24 mouse cellular contexts compared by ENCODE assay signal in the genomic region with DNA sequence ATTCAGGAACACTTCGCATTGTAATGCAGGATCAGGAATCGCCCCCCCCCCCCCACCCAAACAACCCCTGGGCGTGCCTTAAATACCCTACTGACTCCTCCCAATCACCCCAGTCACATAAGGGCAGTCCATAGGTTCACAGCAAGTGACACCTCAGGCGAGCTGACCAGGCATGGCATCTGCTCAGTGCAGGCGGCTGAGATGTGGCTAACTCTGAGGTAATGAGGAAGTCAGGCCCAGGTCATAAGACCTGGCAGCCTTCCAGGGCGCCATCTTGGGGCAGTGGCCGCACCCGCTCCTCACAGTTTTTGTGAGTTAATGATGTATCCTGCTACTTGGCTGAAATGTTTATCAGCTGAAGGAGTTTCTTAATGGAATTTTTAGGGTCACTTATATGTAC.
DNase-seq lines count a peak whose midpoint lies in the region; ATAC-seq and TF ChIP-seq lines count a peak whose summit lies in the region.
"Had no signal": no experiment of that assay in that cellular context is flagged by ENCODE, and none has a peak within 500 bp of the region (broad histone marks: within the 10 kb centered on the region; RNA-seq: fewer than 3 reads in every experiment).

No protein-coding gene starts in this region.

- no peaks in the 10 kb centered on the region for H3K36me3 ChIP-seq in MEL (ENCODE audit: control insufficient read depth in 1 of 2, insufficient read depth in 2 of 2, low read length in 2 of 2)
- H3K36me3 ChIP-seq in heart, embryonic 12.5 days, result no peaks in the 10 kb centered on the region
- no peaks in the 10 kb centered on the region for H3K36me3 ChIP-seq in thymus, adult 2 months (ENCODE audit: control insufficient read depth, insufficient read depth, low read length)
- H3K36me3 ChIP-seq: forebrain, embryonic 10.5 days; heart, embryonic 10.5 days; hindbrain, embryonic 13.5 days; intestine, embryonic 15.5 days had no signal

- no peak for TF ChIP-seq POLR2A in MEL (IDR thresholded peaks at IDR 0.05; ENCODE audit: control insufficient read depth in 1 of 2, insufficient read depth in 1 of 2, low read depth in 1 of 2, low read length in 2 of 2, poor library complexity in 1 of 2)
- TF ChIP-seq POLR2A in thymus, adult 2 months (IDR thresholded peaks at IDR 0.05; ENCODE audit: control insufficient read depth, extremely low read depth, insufficient read depth, low read length, poor library complexity), result no peak

- H3K27ac ChIP-seq in MEL (ENCODE audit: control insufficient read depth, low read depth, low read length), result no peak overlapping the region
- H3K27ac ChIP-seq in heart, embryonic 12.5 days (ENCODE audit: poor library complexity, severe bottlenecking), result no peak overlapping the region
- H3K27ac ChIP-seq in thymus, adult 2 months (ENCODE audit: control insufficient read depth, insufficient read depth, low read length), result no peak overlapping the region
- H3K27ac ChIP-seq: forebrain, embryonic 10.5 days; forebrain, embryonic 13.5 days; heart, adult 2 months; heart, embryonic 10.5 days; hindbrain, embryonic 13.5 days; intestine, embryonic 15.5 days had no signal

- H3K4me2 ChIP-seq in heart, embryonic 12.5 days, result no peak overlapping the region
- H3K4me2 ChIP-seq: forebrain, embryonic 13.5 days; hindbrain, embryonic 13.5 days; intestine, embryonic 15.5 days had no signal

- H3K27me3 ChIP-seq in MEL (ENCODE audit: control insufficient read depth in 1 of 2, insufficient read depth in 2 of 2, low read length in 2 of 2), result no peaks in the 10 kb centered on the region
- H3K27me3 ChIP-seq in heart, embryonic 12.5 days (replicated peaks), result no peaks in the 10 kb centered on the region
- no peaks in the 10 kb centered on the region for H3K27me3 ChIP-seq in thymus, adult 2 months (ENCODE audit: control insufficient read depth, insufficient read depth, low read length)
- H3K27me3 ChIP-seq: CH12.LX; forebrain, embryonic 13.5 days; hindbrain, embryonic 13.5 days; intestine, embryonic 15.5 days had no signal

- 70% methylated on average over 8 of the region's 8 CpGs for WGBS in heart, embryonic 12.5 days
- 79% methylated on average over 8 of the region's 8 CpGs for WGBS in thymus, adult 2 months

- no peaks in the 10 kb centered on the region for H3K79me2 ChIP-seq in MEL (ENCODE audit: control insufficient read depth, insufficient read depth, low read length, poor library complexity)

- no peak overlapping the region for H3K4me3 ChIP-seq in MEL (ENCODE audit: control insufficient read depth in 1 of 2, insufficient read depth in 1 of 2, low read depth in 2 of 2, low read length in 2 of 2)
- no peak overlapping the region for H3K4me3 ChIP-seq in heart, embryonic 12.5 days
- no peak overlapping the region for H3K4me3 ChIP-seq in thymus, adult 2 months (ENCODE audit: control insufficient read depth, insufficient read depth, low read length)
- H3K4me3 ChIP-seq: forebrain, embryonic 10.5 days; forebrain, embryonic 13.5 days; heart, adult 2 months; heart, embryonic 10.5 days; hindbrain, embryonic 13.5 days; intestine, embryonic 15.5 days had no signal

- no peak for TF ChIP-seq RAD21 in MEL (IDR thresholded peaks at IDR 0.05; ENCODE audit: low read depth, low read length)

- ATAC-seq in heart, embryonic 12.5 days (ENCODE audit: insufficient number of reproducible peaks, low FRiP score), result no peak
- ATAC-seq: forebrain, embryonic 13.5 days; forebrain, embryonic 16.5 days; hindbrain, embryonic 16.5 days; intestine, embryonic 15.5 days had no signal

- no peak for TF ChIP-seq CTCF in MEL (IDR thresholded peaks at IDR 0.05 in 2 of 3, conservative IDR thresholded peaks at IDR 0.05 in 1 of 3; ENCODE audit: control insufficient read depth in 1 of 3, insufficient read depth in 1 of 3, low read depth in 2 of 3, low read length in 3 of 3, poor library complexity in 1 of 3, severe bottlenecking in 1 of 3)
- TF ChIP-seq CTCF in thymus, adult 2 months (IDR thresholded peaks at IDR 0.05; ENCODE audit: borderline replicate concordance, control insufficient read depth, extremely low read depth, insufficient read depth, low read length, poor library complexity), result no peak

- no peaks in the 10 kb centered on the region for H3K4me1 ChIP-seq in MEL (ENCODE audit: control insufficient read depth in 1 of 2, insufficient read depth in 2 of 2, low read length in 2 of 2)
- no peaks in the 10 kb centered on the region for H3K4me1 ChIP-seq in heart, embryonic 12.5 days (replicated peaks)
- H3K4me1 ChIP-seq in thymus, adult 2 months (replicated peaks; ENCODE audit: control insufficient read depth, insufficient read depth, low read length), result no peaks in the 10 kb centered on the region
- H3K4me1 ChIP-seq: forebrain, embryonic 10.5 days; forebrain, embryonic 13.5 days; heart, embryonic 10.5 days; hindbrain, embryonic 13.5 days; intestine, embryonic 15.5 days had no signal

- no peak for TF ChIP-seq EP300 in MEL (IDR thresholded peaks at IDR 0.05; ENCODE audit: low read depth in 1 of 2, low read length in 2 of 2)

- H3K9me3 ChIP-seq in MEL (replicated peaks; ENCODE audit: insufficient read depth, low read length), result no peaks in the 10 kb centered on the region
- H3K9me3 ChIP-seq in heart, embryonic 12.5 days (replicated peaks), result no peaks in the 10 kb centered on the region
- H3K9me3 ChIP-seq: forebrain, embryonic 10.5 days; forebrain, embryonic 13.5 days; heart, embryonic 10.5 days; hindbrain, embryonic 13.5 days; intestine, embryonic 15.5 days had no signal

- H3K9ac ChIP-seq in MEL (ENCODE audit: control insufficient read depth, low read depth, low read length, poor library complexity, severe bottlenecking), result no peak overlapping the region
- no peak overlapping the region for H3K9ac ChIP-seq in heart, embryonic 12.5 days
- H3K9ac ChIP-seq: forebrain, embryonic 13.5 days; hindbrain, embryonic 13.5 days; intestine, embryonic 15.5 days had no signal

- peak; percentile 2 for DNase-seq in 416B (ENCODE audit: low read depth)
- peak; percentile 3 for DNase-seq in MEL (ENCODE audit: low read depth, low spot score)
- peak; percentile 54 for DNase-seq in R1 (ENCODE audit: low read depth, low spot score)
- DNase-seq in kidney, adult 18-20 months, result no peak
- no peak for DNase-seq in thymus, adult 2 months
- DNase-seq: adrenal gland, adult 2 months; adrenal gland, postnatal 14 days; B cell, adult 2 months; cerebellum, adult 11 months; cerebellum, adult 9-10 months; cerebellum, postnatal 14 days; gastrocnemius, postnatal 10 days; gastrocnemius, postnatal 36 days; heart, adult 2 months; kidney, adult 11 months had no signal

TF ChIP-seq in MEL, 35 proteins besides CTCF, POLR2A, EP300 and RAD21:
- TF ChIP-seq ETS1 (IDR thresholded peaks at IDR 0.05; ENCODE audit: low read depth, low read length) (no peak), BHLHE40 (IDR thresholded peaks at IDR 0.05; ENCODE audit: borderline replicate concordance, low read depth, low read length) (no peak), POLR2AphosphoS2 (IDR thresholded peaks at IDR 0.05; ENCODE audit: low read length) (no peak), MYC (IDR thresholded peaks at IDR 0.05; ENCODE audit: low read depth, low read length) (no peak), ZKSCAN1 (IDR thresholded peaks at IDR 0.05; ENCODE audit: low read depth, low read length) (no peak), GATA1 (IDR thresholded peaks at IDR 0.05; ENCODE audit: low read depth, low read length) (no peak), ZC3H11A (IDR thresholded peaks at IDR 0.05; ENCODE audit: low read depth, low read length) (no peak), MYB (IDR thresholded peaks at IDR 0.05; ENCODE audit: low read depth, low read length) (no peak), MEF2A (IDR thresholded peaks at IDR 0.05; ENCODE audit: extremely low read depth, insufficient replicate concordance, low read depth, low read length, poor library complexity, severe bottlenecking) (no peak), MAX (IDR thresholded peaks at IDR 0.05; ENCODE audit: low read length) (no peak), TCF12 (IDR thresholded peaks at IDR 0.05; ENCODE audit: low read depth, low read length) (no peak), MAFK (IDR thresholded peaks at IDR 0.05; ENCODE audit: borderline replicate concordance, low read depth, low read length) (no peak), TAL1 (IDR thresholded peaks at IDR 0.05; ENCODE audit: low read length) (no peak), UBTF (IDR thresholded peaks at IDR 0.05; ENCODE audit: borderline replicate concordance, insufficient read depth, low read depth, low read length) (no peak), SIN3A (IDR thresholded peaks at IDR 0.05; ENCODE audit: low read length) (no peak)

Comparison
In these comparisons a context has a peak if more than half of its experiments do, and no peak if none do; other contexts are left out.
1. DNase-seq: peak in 416B (single experiment), MEL (single experiment) and R1 (single experiment); none in kidney, adult 18-20 months (single experiment) and thymus, adult 2 months (single experiment).